Mouse (Mus musculus) cerebellum, postnatal 10 days (tissue): Measurements from ENCODE around the gene 4933407L21Rik.
A peak's percentile ranks its signal among the peaks of the same experiment; 100 is the strongest.

ENCODE experiments used
- DNase-seq, 2 experiments: peaks; one replicate each; pipeline ENCODE4 v3.0.0; 2021; ENCODE audit warnings: mixed read lengths in 2 of 2

The 4933407L21Rik gene

DNA sequence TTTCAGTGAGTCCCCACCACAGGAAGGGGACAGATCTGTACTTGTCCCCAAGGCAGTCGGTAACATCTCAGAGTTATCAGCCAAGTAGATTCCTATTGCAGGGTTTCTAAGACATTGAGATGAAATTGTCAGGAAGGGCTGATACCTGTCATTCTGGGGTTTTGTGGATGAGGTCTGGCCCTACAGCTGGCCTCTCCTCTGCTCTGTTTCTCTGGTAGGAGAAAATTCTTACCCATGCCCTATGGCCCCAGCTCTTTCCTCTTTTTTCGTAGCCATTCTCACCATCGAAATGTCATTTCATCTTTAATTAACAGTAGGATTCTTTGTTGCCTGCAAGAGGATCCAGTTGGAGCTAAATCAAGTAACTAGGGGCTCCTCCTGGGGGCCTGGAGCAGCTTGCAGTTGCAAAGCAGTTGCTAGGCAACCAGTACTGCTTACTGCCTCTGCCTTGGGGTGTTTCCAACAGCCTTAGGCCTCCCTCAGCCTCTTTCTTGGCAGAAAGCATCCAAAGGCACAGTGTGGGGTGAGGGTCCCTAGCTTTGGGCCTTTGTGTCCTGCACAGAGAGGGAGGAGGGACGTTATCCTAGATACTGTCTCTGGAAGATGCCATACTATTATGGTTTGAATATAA lies at the start of gene 4933407L21Rik:
Gene 4933407L21Rik, plus strand, starts transcription at position 427 of the 631 bp plus-strand sequence.
- peak; percentile 80 to 84 for DNase-seq

- no peak for DNase-seq
Observed at GRCm38 (mm10) chr1:85882003-85882402, 46.3 kb upstream of the 4933407L21Rik start.

- DNase-seq = no peak
Observed at GRCm38 (mm10) chr1:85887221-85887620, 41.1 kb upstream of the 4933407L21Rik start.

DNA sequence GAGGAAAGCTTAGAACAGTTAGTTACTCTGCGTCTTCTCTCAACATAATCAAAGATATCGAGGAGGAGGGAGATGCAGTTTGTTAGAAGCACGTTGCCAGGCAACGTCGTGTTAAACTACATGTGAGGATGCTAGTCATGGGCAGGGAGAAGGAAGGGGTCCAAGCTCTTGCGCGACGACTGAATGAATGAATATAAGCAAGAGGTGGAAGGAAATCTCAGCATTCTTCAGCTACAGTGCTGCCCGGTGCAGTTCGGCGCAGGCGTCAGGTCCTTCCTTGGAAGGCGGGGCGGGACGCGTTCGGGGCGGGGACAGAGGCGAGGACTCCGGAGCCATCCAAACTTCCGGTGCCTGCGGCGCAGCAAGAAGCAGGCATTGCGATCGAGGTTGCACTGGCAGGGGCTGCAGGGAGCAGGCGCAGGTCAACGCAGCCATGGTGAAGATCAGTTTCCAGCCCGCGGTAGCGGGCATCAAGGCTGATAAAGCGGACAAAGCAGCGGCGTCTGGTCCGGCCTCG lies 34.0 kb upstream of the 4933407L21Rik start, which contains the start of gene Itm2c:
Gene Itm2c, plus strand, starts transcription at position 51 of the 517 bp plus-strand sequence.
- peak; percentile 95 to 97 for DNase-seq

- DNase-seq = peak; percentile 84 to 85
Observed at GRCm38 (mm10) chr1:85894748-85895360, 33.4 kb upstream of the 4933407L21Rik start.

GRCm38 (mm10) chr1:85895391-85895837 lies 32.9 kb upstream of the 4933407L21Rik start:
- peak; percentile 77 to 80 for DNase-seq

- DNase-seq = no peak
Observed at GRCm38 (mm10) chr1:85896110-85896509, 32.2 kb upstream of the 4933407L21Rik start.

- peak; percentile 69 to 72 for DNase-seq
Observed at GRCm38 (mm10) chr1:85896781-85897700, 31.2 kb upstream of the 4933407L21Rik start.

- DNase-seq = no peak
Observed at GRCm38 (mm10) chr1:85897901-85898760, 30.2 kb upstream of the 4933407L21Rik start.

DNA sequence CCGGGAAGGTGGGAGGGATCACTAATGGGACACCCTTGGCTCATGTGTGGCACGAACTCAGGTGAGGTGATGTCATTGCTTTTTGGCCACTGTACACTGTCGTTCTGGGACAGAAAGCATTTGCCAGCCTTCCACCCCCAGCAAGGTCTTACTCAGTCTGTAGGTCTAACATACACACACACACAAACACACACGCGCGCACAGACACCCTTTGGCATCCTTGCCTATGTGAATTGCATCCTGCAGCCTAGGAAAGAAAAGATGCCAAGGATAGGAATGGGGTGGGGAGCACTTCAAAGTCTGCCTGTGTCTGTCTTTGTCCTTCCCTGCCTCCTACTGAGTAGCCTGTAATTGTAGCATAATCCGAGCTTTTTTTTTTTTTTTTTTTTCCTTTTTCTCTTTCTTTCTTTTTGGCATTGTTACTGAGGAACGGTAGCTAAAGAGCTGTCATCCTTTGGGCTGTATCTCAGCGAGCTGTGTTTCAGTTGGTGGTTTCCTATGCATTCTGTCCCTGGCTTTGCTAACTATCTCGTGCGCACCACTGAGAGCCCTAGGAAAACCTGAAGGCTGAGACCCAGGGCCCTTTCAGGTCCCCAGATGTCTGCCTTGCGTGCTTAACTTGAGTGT lies 29.4 kb upstream of the 4933407L21Rik start:
- peak; percentile 53 to 62 for DNase-seq

DNA sequence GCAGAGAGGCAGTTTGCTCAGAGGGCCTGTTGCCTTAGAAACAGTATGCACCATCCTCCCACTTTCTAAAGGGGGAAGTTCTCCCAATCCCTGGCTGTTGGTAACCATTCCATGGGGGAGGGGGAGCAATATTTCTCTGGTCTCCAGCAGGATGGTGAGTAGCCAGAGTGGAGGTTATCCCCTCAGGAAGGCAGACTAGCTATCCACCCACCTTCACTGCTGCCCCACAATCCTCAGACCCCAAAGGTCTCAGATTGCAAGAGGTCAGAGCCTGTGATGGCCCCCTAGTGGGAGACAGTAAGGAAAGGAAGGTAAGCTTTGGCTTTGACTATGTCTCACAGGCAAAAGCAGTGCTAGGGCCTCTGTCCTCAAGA lies 28.9 kb upstream of the 4933407L21Rik start:
- peak; percentile 39 to 52 for DNase-seq

GRCm38 (mm10) chr1:85900521-85901333 lies 27.6 kb upstream of the 4933407L21Rik start:
- DNase-seq = peak in 1 of 2 experiments; percentile 34

DNA sequence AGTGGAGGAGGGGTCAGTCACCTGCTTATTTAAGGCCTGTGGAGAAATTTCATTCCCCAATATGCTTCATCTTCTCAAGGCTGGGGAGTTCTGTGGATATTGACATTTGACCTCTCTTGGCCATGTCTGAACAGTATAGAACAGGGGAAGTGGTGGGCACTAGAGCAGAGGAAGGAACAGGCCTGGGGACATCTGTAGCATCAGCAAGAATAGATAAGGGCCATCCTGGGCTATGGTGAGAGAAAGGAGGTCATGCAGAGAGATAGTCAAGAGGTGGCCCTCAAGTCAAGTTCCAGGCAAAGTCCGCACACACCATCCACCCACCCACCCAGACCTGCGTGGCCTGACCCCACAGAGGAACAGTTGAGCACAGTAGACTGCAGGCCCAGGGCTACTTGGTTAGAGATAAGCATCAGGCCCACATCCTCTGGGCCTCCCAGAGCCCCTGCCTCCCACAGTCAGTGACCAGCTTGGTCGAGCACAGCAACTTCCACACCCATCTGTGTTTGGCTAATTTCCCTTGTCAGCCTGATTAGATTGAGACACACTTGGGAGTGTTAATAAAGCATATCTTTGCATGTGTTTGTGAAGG lies 26.7 kb upstream of the 4933407L21Rik start:
- no peak for DNase-seq

GRCm38 (mm10) chr1:85902108-85902561 lies 26.1 kb upstream of the 4933407L21Rik start:
- DNase-seq = peak; percentile 84 to 87

DNA sequence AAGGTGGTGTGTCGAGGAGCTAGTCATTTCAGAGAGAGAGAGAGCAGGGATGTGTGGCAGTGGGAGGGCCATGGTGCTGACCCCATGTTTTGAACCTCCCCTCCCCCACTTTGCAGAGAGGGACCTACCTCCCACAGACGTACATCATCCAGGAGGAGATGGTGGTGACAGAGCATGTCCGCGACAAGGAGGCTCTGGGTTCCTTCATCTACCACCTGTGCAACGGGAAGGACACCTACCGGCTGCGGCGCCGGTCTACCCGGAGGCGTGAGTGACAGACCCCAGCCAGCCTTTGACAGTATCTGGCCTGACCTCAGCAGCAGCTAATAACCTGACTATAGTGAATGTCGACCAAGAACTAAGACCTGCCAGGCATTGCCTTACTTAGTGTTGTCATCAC lies 21.4 kb upstream of the 4933407L21Rik start:
- no peak for DNase-seq

DNA sequence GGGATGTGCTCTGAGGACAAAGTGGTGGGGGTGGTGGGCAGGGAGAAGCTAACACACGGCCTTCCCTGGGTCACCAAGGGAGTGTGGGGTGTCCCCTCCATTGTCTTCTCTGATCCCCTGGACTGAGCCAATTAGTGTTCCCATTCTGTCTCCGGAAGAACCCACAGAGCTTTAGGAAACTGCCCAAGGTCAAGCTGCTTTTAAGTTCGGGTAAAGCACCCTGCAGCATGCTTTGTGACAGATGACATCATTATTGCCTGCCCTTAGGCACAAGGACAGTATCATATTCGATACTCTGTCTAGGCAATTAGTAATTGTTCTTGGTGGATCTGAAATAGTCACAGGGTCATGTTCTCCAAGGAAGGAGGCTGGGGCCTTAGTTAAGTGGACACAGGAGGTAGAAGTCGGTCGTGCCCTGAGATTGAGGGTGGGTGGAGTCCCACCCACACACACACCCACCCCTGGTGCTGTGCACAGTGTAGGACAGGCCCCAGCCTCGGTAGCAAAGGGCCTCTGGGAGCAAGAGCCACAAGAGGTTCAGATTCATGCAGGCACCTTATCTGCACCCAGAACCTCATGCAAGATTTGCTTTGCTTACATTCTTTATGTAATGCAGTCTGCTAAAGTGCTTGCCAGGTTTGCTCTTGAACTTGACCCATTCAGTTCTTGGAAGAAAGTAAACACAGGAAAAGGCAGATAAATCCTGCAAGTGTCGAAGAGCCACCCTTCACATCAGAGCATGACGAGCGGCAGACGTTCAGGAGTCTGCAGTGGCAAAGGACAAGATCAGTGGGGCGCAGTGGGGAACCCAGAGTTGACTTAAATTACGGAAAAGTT lies 19.3 kb upstream of the 4933407L21Rik start:
- DNase-seq = no peak

- DNase-seq = no peak
Observed at GRCm38 (mm10) chr1:85913078-85913755, 15.1 kb upstream of the 4933407L21Rik start.

- DNase-seq = no peak
Observed at GRCm38 (mm10) chr1:85915890-85916289, 12.4 kb upstream of the 4933407L21Rik start.
